Mouse (Mus musculus) intestine, postnatal 0 days (tissue): ENCODE measurements around the gene Ddx43. TPM values are rescaled to one million over a fixed set of nuclear protein-coding genes. Genes with fewer than 3 reads are reported as not detected.
"Not testable (repeated sequence)": the region's sequence is repeated elsewhere in the genome, so short reads cannot be mapped to it uniquely, and the experiment has no call there.

Experiments
- ATAC-seq: fragments of 200-750 bp; cut with Nextera tagmentation; 2 replicates; pipeline ENCODE4 v1.8.0; 2017; ENCODE audit warnings: mild to moderate bottlenecking, moderate TSS enrichment, moderate library complexity
- H3K27ac ChIP-seq: fragments of 300-500 bp; sonication (generic); 2 replicates; pipeline ENCODE4 v1.5.1; 2014; ENCODE audit warnings: mild to moderate bottlenecking, low read depth, low read length, moderate library complexity
- H3K27me3 ChIP-seq: fragments of 300-500 bp; sonication (generic); replicated peaks from 2 replicates; pipeline ENCODE4 v1.6.1; 2014; ENCODE audit warnings: low read length, mixed read lengths; ENCODE audit not compliant: control insufficient read depth, insufficient read depth
- H3K36me3 ChIP-seq: fragments of 300-500 bp; sonication (generic); 2 replicates; pipeline ENCODE4 v1.6.1; 2014; ENCODE audit warnings: mild to moderate bottlenecking, moderate library complexity; ENCODE audit not compliant: control insufficient read depth, insufficient read depth
- H3K4me1 ChIP-seq: fragments of 300-500 bp; sonication (generic); replicated peaks from 2 replicates; pipeline ENCODE4 v1.6.1; 2014; ENCODE audit warnings: antibody characterized with exemption, low read length, mixed read lengths; ENCODE audit not compliant: control insufficient read depth, insufficient read depth
- H3K4me2 ChIP-seq: fragments of 300-500 bp; sonication (generic); replicated peaks from 2 replicates; pipeline ENCODE4 v1.6.1; 2014; ENCODE audit warnings: low read depth, mild to moderate bottlenecking, moderate library complexity
- H3K4me3 ChIP-seq: fragments of 300-500 bp; sonication (generic); 2 replicates; pipeline ENCODE4 v1.5.1; 2014; ENCODE audit warnings: low read depth, low read length
- H3K9ac ChIP-seq: fragments of 300-500 bp; sonication (generic); 2 replicates; pipeline ENCODE4 v1.6.1; 2014; ENCODE audit warnings: mild to moderate bottlenecking, low read depth, low read length
- H3K9me3 ChIP-seq: fragments of 300-500 bp; sonication (generic); 2 replicates; pipeline ENCODE4 v1.6.1; 2016; ENCODE audit warnings: mixed run types; ENCODE audit not compliant: control insufficient read depth
- CTCF ChIP-seq: sonication (generic); IDR thresholded peaks from 2 replicates; pipeline ENCODE4 v1.5.1; 2016; ENCODE audit warnings: low read depth, mild to moderate bottlenecking, control low read depth, antibody characterized with exemption, moderate library complexity
- WGBS: fragments of 180-500 bp; shearing (Covaris S2); extraction: QIAGEN DNeasy Blood & Tissue Kit; methylation state at CpG from one replicate; pipeline ENCODE4 v1.1.7; 2014; 5-methylcytosine and 5-hydroxymethylcytosine counted together
- polyA plus RNA-seq: library from polyadenylated mRNA; unstranded; fragments of >200 nt; fragmentation: Nextera tagmentation; extraction: Ambion mirVana; gene quantifications from 2 replicates; pipeline ENCODE4 v1.2.1, GENCODE M21; 2015

Ddx43 gene
- polyA plus RNA-seq, 1 experiment from 2014 or later = 0.05 TPM

DNA sequence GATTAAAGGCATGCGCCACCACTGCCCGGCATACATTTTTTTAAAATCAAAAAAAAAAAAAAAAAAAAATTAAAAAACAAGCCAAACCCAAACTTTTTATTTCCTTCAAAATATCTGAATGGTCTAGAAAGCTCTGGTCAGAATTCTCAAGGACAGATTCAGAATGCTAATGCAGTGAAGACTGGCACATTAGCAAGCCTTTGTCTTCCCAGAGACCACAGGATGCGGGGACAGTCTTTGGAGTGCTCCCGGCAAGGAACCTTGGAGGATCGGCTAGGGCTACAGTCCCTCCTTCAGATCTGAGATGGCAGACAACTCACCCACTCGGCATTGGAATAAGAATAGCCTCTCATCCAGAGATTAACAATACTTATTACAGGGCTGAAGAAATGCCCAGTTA lies 30.9 kb upstream of the Ddx43 start:
- H3K27me3 ChIP-seq = no peaks in the 10 kb centered on the region
- no peaks in the 10 kb centered on the region for H3K9me3 ChIP-seq
- H3K4me2 ChIP-seq = no peak overlapping the region
- H3K9ac ChIP-seq = no peak overlapping the region
- no peak for ATAC-seq
- TF ChIP-seq CTCF = no peak
- H3K36me3 ChIP-seq = no peaks in the 10 kb centered on the region
- no peak overlapping the region for H3K4me3 ChIP-seq
- no peaks in the 10 kb centered on the region for H3K4me1 ChIP-seq
- H3K27ac ChIP-seq = no peak overlapping the region
- WGBS = 91% methylated on average over 6 of the region's 6 CpGs

DNA sequence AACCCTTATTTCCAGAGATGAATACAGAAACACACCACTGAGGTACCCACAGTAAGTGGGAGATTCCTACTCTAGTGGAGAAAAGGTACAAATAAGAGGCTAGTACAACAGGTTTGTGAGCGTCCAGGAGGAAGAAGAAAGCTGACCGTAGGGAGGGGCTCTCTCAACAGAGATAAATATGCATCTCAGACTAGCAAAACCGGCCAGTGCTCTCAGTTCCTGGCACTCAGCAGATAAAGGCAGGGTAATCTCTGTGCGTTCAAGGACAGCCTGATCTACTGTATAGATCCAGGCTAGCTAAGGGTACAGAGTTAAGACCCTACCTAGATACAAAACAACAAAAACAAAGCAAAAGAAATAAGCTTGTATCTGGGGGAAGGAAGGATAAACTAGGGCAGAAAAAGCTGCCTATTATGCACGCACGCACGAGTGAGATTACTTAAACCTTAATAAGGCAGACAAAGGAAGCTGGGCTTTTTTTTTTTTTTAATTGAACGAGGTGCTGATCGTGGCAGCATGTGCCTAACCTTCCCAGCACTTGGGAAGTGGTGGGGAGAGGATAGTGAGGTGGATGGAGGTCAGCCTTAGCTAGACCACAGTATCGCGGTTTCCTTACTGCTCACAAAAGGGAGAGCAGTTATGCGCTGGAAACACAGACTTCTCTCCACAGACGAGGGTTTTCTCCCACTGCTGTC lies 29.6 kb upstream of the Ddx43 start:
- WGBS = 55% methylated on average over 13 of the region's 13 CpGs
- no peak for TF ChIP-seq CTCF
- H3K4me3 ChIP-seq = no peak overlapping the region
- H3K27ac ChIP-seq = no peak overlapping the region
- no peaks in the 10 kb centered on the region for H3K4me1 ChIP-seq
- no peaks in the 10 kb centered on the region for H3K9me3 ChIP-seq
- no peak overlapping the region for H3K4me2 ChIP-seq
- H3K9ac ChIP-seq = no peak overlapping the region
- no peaks in the 10 kb centered on the region for H3K36me3 ChIP-seq
- no peak for ATAC-seq
- H3K27me3 ChIP-seq = no peaks in the 10 kb centered on the region

DNA sequence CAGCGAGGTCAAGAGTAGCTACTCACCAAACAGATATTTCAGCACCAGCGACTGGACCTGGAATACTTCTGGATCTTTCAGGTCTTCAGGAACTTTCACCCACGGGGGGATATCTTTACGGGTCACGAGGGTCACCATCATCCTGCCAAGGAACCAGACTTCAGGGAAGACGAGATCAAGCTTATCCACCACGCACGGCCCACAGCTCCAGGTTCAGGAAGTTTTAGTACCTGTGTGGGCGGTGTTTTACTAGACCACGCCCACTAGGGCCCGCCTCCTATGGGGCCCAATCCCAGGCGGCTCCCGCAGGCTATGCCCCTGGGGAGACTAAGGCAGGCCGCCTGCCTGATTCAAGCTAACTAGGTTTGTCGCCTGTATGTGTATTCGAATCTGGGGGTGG lies 27.6 kb upstream of the Ddx43 start, which contains the start of gene Dppa5a:
Gene Dppa5a, minus strand, starts transcription at position 219 of the 400 bp plus-strand sequence.
- not testable (repeated sequence) for H3K27ac ChIP-seq, H3K9me3 ChIP-seq, H3K4me1 ChIP-seq, H3K9ac ChIP-seq, H3K27me3 ChIP-seq, H3K4me2 ChIP-seq, H3K4me3 ChIP-seq, H3K36me3 ChIP-seq, ATAC-seq
- 95% methylated on average over 16 of the region's 16 CpGs for WGBS

DNA sequence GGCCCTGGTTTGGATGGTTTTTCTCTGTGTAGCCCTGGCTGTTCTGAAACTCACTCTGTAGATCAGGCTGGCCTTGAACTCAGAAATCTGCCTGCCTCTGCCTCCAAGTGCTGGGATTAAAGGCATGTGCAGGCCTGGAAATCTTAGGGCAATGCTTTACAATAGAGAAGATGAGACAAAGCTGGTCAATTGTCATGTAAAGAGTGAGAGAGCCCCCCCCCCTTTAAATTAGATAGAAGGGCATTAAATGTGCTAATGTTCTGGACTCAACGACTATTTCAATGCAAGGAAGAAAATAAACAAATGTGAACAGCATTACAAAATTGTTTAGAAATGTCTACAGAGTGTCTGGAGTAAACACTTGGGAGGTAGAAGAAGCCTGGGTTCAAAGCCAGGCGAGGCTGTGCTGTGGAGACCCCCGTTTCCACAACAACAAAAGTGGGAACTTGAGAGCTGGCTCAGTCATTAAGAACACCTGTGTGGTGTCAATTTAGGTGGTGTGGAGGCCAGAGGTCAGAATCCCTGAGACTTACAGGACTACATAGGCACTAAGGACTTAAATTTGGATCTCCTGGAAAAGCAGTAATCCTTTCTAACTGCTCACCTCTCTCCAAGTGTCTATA lies 26.8 kb upstream of the Ddx43 start:
- TF ChIP-seq CTCF = no peak
- Histone ChIP-seq H3K9me3 (no peaks in the 10 kb centered on the region), H3K4me3 (no peak overlapping the region), H3K27me3 (no peaks in the 10 kb centered on the region), H3K4me1 (no peaks in the 10 kb centered on the region), H3K27ac (no peak overlapping the region), H3K36me3 (no peaks in the 10 kb centered on the region), H3K9ac (no peak overlapping the region), H3K4me2 (no peak overlapping the region)
- 72% methylated on average over 3 of the region's 3 CpGs for WGBS
- ATAC-seq = no peak

DNA sequence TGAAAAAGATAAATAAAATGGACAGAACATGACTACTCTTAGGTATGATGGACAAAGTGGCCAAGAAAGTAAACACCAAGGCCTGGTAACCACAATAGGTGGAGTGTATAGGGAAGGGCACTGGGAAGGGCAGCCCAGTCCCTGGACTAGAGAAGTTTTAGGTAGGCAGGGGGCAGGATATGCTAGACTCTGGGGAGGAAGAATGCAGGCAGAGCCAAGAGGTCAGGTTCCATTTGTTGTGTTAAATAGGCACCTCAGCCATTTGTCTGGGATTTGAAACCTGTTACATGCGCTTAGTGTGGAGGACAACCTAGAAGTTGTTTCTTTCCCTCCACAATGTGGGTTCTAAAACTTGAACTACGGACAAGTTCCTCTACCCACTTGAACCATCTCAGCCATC lies 26.2 kb upstream of the Ddx43 start:
- Histone ChIP-seq H3K36me3 (no peaks in the 10 kb centered on the region), H3K4me1 (no peaks in the 10 kb centered on the region), H3K27ac (no peak overlapping the region), H3K27me3 (no peaks in the 10 kb centered on the region), H3K4me2 (no peak overlapping the region), H3K4me3 (no peak overlapping the region), H3K9me3 (no peaks in the 10 kb centered on the region), H3K9ac (no peak overlapping the region)
- WGBS = 84% methylated on average over 2 of the region's 2 CpGs
- TF ChIP-seq CTCF = no peak
- ATAC-seq = no peak

DNA sequence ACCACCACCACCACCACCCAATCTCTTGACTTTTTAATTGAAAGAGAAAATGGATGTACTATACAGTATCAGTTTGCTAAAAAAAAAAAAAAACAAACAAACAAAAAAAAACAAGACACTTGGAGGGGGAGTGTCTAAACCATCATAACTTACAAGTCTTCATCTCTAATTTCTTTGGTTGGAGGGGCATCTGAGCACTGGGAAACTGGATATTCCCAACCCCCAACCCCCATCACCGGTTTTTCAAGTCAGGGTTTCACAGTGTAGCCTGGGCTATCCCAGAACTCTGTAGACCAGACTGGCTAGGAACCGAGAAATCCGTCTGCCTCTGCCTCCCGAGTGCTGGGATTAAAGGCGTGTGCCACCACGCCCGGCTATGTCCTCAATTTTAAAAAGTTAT lies 25.8 kb upstream of the Ddx43 start:
- no peaks in the 10 kb centered on the region for H3K4me1 ChIP-seq
- ATAC-seq = no peak
- no peak overlapping the region for H3K27ac ChIP-seq
- no peak overlapping the region for H3K9ac ChIP-seq
- WGBS = 86% methylated on average over 7 of the region's 7 CpGs
- H3K4me3 ChIP-seq = no peak overlapping the region
- TF ChIP-seq CTCF = no peak
- no peaks in the 10 kb centered on the region for H3K36me3 ChIP-seq
- H3K4me2 ChIP-seq = no peak overlapping the region
- no peaks in the 10 kb centered on the region for H3K9me3 ChIP-seq
- H3K27me3 ChIP-seq = no peaks in the 10 kb centered on the region
